Mouse (Mus musculus) natural killer cell, adult 2 months (primary cell): ENCODE results near the gene Nox4.

ENCODE experiments used
- DNase-seq, 2 experiments: peaks; one replicate each; pipeline ENCODE4 v3.0.0; 2022; ENCODE audit warnings: low spot score in 2 of 2

Gene Nox4

GRCm38 (mm10) chr7:87245856-87246579 is at the start of gene Nox4:
Gene Nox4, plus strand, starts transcription at chr7:87246096.
- no peak for DNase-seq

- no peak for DNase-seq
These were observed 41.1 kb upstream of the Nox4 start for GRCm38 (mm10) chr7:87204751-87205150.

- DNase-seq = no peak
These were observed 24.2 kb upstream of the Nox4 start for GRCm38 (mm10) chr7:87221712-87222111.

- DNase-seq = no peak
These were observed 23.1 kb upstream of the Nox4 start for GRCm38 (mm10) chr7:87222751-87223150.

GRCm38 (mm10) chr7:87225617-87226016 is 20.3 kb upstream of the Nox4 start:
- DNase-seq = no peak

GRCm38 (mm10) chr7:87227051-87227948 is 18.6 kb upstream of the Nox4 start:
- DNase-seq = no peak

GRCm38 (mm10) chr7:87229502-87229901 is 16.4 kb upstream of the Nox4 start:
- no peak for DNase-seq

- no peak for DNase-seq
These were observed 4.8 kb upstream of the Nox4 start for GRCm38 (mm10) chr7:87241139-87241538.

- no peak for DNase-seq
These were observed 661 bp downstream of the Nox4 start for GRCm38 (mm10) chr7:87246580-87246934.

- no peak for DNase-seq
These were observed 1.0 kb downstream of the Nox4 start for GRCm38 (mm10) chr7:87246940-87247339.

- DNase-seq = no peak
These were observed 2.0 kb downstream of the Nox4 start for GRCm38 (mm10) chr7:87247926-87248325.

- no peak for DNase-seq
These were observed 6.2 kb downstream of the Nox4 start for GRCm38 (mm10) chr7:87252071-87252470.

- DNase-seq = no peak
These were observed 31.3 kb downstream of the Nox4 start for GRCm38 (mm10) chr7:87277225-87277624.

GRCm38 (mm10) chr7:87303726-87304315 is 57.9 kb downstream of the Nox4 start:
- DNase-seq = no peak

- DNase-seq = no peak
These were observed 75.7 kb downstream of the Nox4 start for GRCm38 (mm10) chr7:87321571-87321970.

GRCm38 (mm10) chr7:87322085-87322484 is 76.2 kb downstream of the Nox4 start:
- no peak for DNase-seq

- no peak for DNase-seq
These were observed 85.1 kb downstream of the Nox4 start for GRCm38 (mm10) chr7:87330782-87331558.

GRCm38 (mm10) chr7:87345598-87345997 is 99.7 kb downstream of the Nox4 start:
- no peak for DNase-seq

- no peak for DNase-seq
These were observed 106.9 kb downstream of the Nox4 start for GRCm38 (mm10) chr7:87352818-87353217.

- no peak for DNase-seq
These were observed 121.9 kb downstream of the Nox4 start for GRCm38 (mm10) chr7:87367834-87368233.

- DNase-seq = no peak
These were observed 123.2 kb downstream of the Nox4 start for GRCm38 (mm10) chr7:87369131-87369530.

GRCm38 (mm10) chr7:87370789-87371188 is 124.9 kb downstream of the Nox4 start:
- no peak for DNase-seq
